Mouse (Mus musculus) testis, adult 2 months (tissue): ENCODE results near the gene Tesmin.

Experiments used
- CTCF ChIP-seq: fragments of 200-500 bp; IDR thresholded peaks from 2 replicates; pipeline ENCODE4 v1.5.1; 2012; ENCODE audit warnings: low read depth, mild to moderate bottlenecking, inconsistent platforms, low read length, moderate library complexity; ENCODE audit not compliant: control insufficient read depth, insufficient read depth, insufficient replicate concordance
- POLR2A ChIP-seq: fragments of 200-500 bp; IDR thresholded peaks from 2 replicates; pipeline ENCODE4 v1.6.1; 2012; ENCODE audit warnings: low read depth, mild to moderate bottlenecking, inconsistent platforms, low read length, moderate library complexity; ENCODE audit not compliant: control insufficient read depth

DNA sequence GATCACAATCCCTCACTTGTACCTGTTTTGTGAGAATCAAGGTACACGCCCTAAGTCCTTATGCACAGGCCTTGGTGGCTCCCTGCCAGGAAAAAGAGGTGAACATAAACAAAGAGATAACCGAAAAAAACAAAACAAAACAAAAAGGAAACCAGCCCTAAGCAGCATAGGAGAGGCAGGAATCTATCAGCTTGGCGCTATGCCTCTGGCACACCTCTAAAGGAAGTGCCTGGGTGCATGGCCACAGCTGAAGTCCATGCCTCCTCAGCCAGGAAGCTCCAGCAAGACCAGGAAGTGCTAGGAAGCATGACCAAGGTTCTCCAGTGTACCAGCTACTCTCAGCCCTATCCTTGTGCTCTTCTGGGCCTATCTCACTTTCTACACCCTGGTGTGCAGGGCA, 60.6 kb downstream of the Tesmin start:
- TF ChIP-seq POLR2A: no peak
- TF ChIP-seq CTCF: no peak
